Mouse (Mus musculus) v-Abl transformed pro-B cells (cell line): ENCODE measurements around the gene Ankrd31.
"Not testable (repeated sequence)": the region's sequence is repeated elsewhere in the genome, so short reads cannot be mapped to it uniquely, and the experiment has no call there.

Source experiments
- in situ Hi-C, 2 experiments: fragments of 400-800 bp; cut with MboI; formaldehyde crosslinking; loops; one replicate each; pipeline ENCODE4 v1.15.1; 2025; ENCODE audit not compliant: unreplicated experiment in 2 of 2

The Ankrd31 gene

GRCm38 (mm10) chr13:96853256-96853655 is 105.2 kb downstream of the Ankrd31 start:
- in situ Hi-C loops = loop anchor here (10.0 to 25.0 kb wide), 5 partner anchors 152 to 1084 kb away; no protein-coding TSS in a partner anchor

GRCm38 (mm10) chr13:96855191-96855590 is 107.1 kb downstream of the Ankrd31 start:
- in situ Hi-C loops = loop anchor here (10.0 to 25.0 kb wide), 5 partner anchors 150 to 1082 kb away; no protein-coding TSS in a partner anchor

GRCm38 (mm10) chr13:96859161-96859560 is 111.1 kb downstream of the Ankrd31 start:
- in situ Hi-C loops = loop anchor here (10.0 to 25.0 kb wide), 5 partner anchors 146 to 1078 kb away; no protein-coding TSS in a partner anchor

GRCm38 (mm10) chr13:96870742-96871141 is 122.7 kb downstream of the Ankrd31 start:
- in situ Hi-C loops = loop anchor here in 1 of 2 experiments (25.0 kb wide), 1 partner anchor 1067 kb away; no protein-coding TSS in a partner anchor

- in situ Hi-C loops = loop anchor here in 1 of 2 experiments (25.0 kb wide), 1 partner anchor 1063 kb away; no protein-coding TSS in a partner anchor
Measured at GRCm38 (mm10) chr13:96874071-96874470, 126.0 kb downstream of the Ankrd31 start.

- in situ Hi-C loops = no loop called here
Measured at GRCm38 (mm10) chr13:96878220-96879057, 130.4 kb downstream of the Ankrd31 start.

- in situ Hi-C loops = no loop called here
Measured at GRCm38 (mm10) chr13:96884534-96884933, 136.5 kb downstream of the Ankrd31 start.

- in situ Hi-C loops = no loop called here
Measured at GRCm38 (mm10) chr13:96889985-96890384, 141.9 kb downstream of the Ankrd31 start.

- in situ Hi-C loops = no loop called here
Measured at GRCm38 (mm10) chr13:96895144-96895543, 147.1 kb downstream of the Ankrd31 start.

DNA sequence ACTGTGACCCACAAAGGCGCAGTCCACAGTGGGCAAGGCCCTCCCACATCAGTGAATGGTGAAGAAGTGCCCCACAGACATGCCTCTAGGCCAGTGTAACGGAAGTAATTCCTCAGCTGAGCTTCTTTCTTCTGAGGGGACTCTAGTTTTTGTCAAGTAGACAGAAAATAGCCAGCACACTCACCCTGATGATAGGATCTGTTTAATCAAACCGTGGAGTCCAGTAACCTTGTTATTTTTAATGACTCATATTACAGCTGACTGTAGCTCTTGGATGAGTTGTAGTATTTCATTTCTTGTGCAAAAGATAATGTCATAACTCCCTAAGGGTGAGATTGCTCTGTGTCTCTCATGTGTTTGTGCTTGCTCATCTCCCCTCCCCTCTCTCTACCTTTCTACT is 158.6 kb downstream of the Ankrd31 start:
- in situ Hi-C loops = no loop called here

DNA sequence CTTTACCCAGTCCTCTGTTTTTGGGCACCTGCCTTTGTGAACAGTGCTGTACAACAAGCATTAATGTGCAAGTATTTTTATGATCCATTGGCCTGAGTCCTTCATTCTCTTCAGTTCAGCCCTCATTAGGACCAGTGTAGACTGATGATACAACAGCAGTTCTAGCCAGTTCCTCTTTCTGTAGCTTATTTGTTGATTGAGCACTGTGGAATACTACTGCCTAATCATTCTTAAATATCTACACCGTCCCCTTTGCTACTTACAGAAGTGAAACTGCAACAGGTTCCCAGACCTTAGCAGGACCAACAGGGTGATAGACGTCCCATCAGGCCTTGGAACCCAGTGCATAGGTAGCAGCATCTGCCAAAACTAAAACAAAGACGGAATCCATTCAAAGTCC is 163.1 kb downstream of the Ankrd31 start:
- in situ Hi-C loops = no loop called here

DNA sequence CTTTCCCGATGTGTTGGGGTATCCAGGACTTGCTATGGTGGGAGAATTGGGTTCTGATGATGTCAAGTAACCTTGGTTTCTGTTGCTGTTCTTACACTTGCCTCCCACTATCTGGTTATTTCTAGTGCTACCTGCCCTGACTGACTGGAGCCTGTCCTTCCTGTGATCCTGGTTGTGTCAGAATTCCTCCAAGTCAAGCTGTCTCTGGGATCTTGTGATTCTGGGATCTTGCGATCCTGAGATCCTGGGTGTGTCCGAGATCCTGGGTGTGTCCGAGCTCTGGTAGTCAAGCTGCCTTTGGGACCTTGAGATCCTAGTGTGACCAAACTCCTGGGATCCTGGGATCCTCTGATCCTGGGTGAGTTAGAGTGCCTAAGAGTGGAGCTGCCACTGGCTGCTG is 175.1 kb downstream of the Ankrd31 start:
- in situ Hi-C loops = not testable (repeated sequence)

- in situ Hi-C loops = no loop called here
Measured at GRCm38 (mm10) chr13:96923999-96924961, 176.2 kb downstream of the Ankrd31 start, which contains the start of gene Gcnt4. Gene Gcnt4 (plus strand): TSS chr13:96924689.

- in situ Hi-C loops = no loop called here
Measured at GRCm38 (mm10) chr13:96924985-96925745, 177.1 kb downstream of the Ankrd31 start.

- in situ Hi-C loops = no loop called here
Measured at GRCm38 (mm10) chr13:96925991-96926725, 178.1 kb downstream of the Ankrd31 start.

DNA sequence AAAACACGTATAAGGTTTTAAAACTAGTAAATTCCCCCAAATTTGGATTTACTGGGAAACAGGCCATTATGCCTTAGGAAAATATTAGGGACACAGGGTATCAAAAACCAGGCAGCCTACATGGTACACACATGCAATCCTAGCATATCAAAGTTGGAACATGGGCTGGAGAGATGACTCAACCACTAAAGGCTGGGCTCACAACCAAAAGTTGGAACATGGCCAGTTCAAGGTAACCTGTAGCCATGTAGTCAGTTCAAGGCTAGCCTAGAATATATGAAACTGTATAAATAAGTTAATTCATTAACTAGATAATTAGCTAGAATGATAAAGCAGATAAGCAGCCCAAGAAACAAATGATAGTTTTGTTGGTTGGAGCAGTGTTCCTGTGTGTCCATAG is 179.7 kb downstream of the Ankrd31 start:
- in situ Hi-C loops = no loop called here

DNA sequence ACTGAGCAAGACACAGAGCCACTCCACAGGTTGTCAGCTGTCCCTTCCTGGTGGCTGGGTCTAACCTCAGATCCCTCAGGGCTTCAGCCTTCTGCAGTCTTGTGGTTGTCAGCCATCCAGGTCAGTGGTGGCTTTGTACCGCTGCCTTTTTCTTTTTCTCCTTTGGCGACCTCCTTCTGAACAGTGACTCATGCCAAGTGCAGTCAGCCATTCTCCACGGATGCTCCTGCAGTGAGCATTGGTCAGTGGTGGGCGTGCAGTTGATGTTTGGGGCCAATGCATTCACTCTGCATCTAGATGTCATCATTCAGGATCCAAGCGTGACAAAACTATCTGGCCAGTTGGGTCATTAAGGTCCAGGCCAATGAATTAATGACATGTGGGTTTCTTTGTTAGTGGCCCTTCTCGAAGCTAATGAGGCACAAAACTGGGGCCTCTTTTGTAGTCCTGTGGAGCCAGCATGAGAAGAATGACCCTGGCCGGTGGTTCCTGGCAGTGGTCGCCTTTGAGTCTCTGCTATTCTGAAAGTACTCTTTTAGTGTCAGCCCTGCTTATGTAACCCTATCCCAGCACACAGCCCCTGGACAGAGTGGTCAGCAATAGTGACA is 180.5 kb downstream of the Ankrd31 start:
- in situ Hi-C loops = no loop called here

DNA sequence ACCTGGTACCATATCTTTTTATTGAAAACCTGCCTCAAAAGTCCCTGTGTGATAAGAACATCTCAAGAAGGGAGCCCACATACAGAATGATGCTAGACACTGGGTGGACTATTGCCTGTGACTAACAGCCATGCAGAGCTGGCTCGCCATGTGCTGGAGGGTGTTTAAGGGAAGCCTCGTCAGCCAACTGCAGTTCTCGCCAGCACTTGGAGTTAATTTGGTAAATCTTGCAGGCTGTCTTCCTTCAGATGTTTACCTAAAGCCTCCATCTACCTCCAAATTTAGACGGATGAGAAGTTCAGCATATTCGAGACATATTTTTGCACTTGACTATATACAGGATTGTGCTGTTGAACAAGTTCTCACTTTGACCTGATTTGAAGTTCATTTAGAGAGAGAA is 184.7 kb downstream of the Ankrd31 start:
- in situ Hi-C loops = no loop called here

GRCm38 (mm10) chr13:96933367-96933766 is 185.3 kb downstream of the Ankrd31 start:
- in situ Hi-C loops = no loop called here
